Mouse (Mus musculus) hindbrain, embryonic 11.5 days (tissue): ENCODE data around the gene Fbxw2. TPM values are rescaled to one million over a fixed set of nuclear protein-coding genes. Genes with fewer than 3 reads are reported as not detected.
"Not testable (repeated sequence)": the region's sequence is repeated elsewhere in the genome, so short reads cannot be mapped to it uniquely, and the experiment has no call there.

ENCODE experiments used
- ATAC-seq: fragments of 200-750 bp; cut with Nextera tagmentation; 2 replicates; pipeline ENCODE4 v1.8.0; 2017; ENCODE audit warnings: mild to moderate bottlenecking, moderate TSS enrichment, moderate library complexity; ENCODE audit not compliant: low FRiP score
- DNase-seq: peaks from one replicate; pipeline ENCODE4 v3.0.0-alpha.2; 2015; ENCODE audit warnings: low spot score
- H3K27ac ChIP-seq: fragments of 300-500 bp; sonication (generic); 2 replicates; pipeline ENCODE4 v1.5.1; 2014; ENCODE audit warnings: mild to moderate bottlenecking, low read depth, low read length
- H3K27me3 ChIP-seq: fragments of 300-500 bp; sonication (generic); 2 replicates; pipeline ENCODE4 v1.6.1; 2014; ENCODE audit warnings: mild to moderate bottlenecking, low read length, moderate library complexity, mixed read lengths; ENCODE audit not compliant: control insufficient read depth, insufficient read depth
- H3K36me3 ChIP-seq: fragments of 300-500 bp; sonication (generic); 2 replicates; pipeline ENCODE4 v1.6.1; 2014; ENCODE audit warnings: mild to moderate bottlenecking, low read length, moderate library complexity, mixed read lengths; ENCODE audit not compliant: control insufficient read depth, insufficient read depth
- H3K4me1 ChIP-seq: fragments of 300-500 bp; sonication (generic); replicated peaks from 2 replicates; pipeline ENCODE4 v1.6.1; 2014; ENCODE audit warnings: low read length, mixed read lengths; ENCODE audit not compliant: control insufficient read depth, insufficient read depth
- H3K4me2 ChIP-seq: fragments of 300-500 bp; sonication (generic); replicated peaks from 2 replicates; pipeline ENCODE4 v1.6.1; 2014; ENCODE audit warnings: mild to moderate bottlenecking, low read depth, low read length
- H3K4me3 ChIP-seq: fragments of 300-500 bp; sonication (generic); 2 replicates; pipeline ENCODE4 v1.5.1; 2014; ENCODE audit warnings: low read depth, low read length
- H3K9ac ChIP-seq: fragments of 300-500 bp; sonication (generic); 2 replicates; pipeline ENCODE4 v1.6.1; 2014; ENCODE audit warnings: low read depth, low read length
- H3K9me3 ChIP-seq: fragments of 300-500 bp; sonication (generic); 2 replicates; pipeline ENCODE4 v1.6.1; 2016; ENCODE audit warnings: low read length; ENCODE audit not compliant: control insufficient read depth
- WGBS: fragments of 180-500 bp; shearing (Covaris S2); extraction: QIAGEN DNeasy Blood & Tissue Kit; methylation state at CpG from one replicate; pipeline ENCODE4 v1.1.7; 2014; 5-methylcytosine and 5-hydroxymethylcytosine counted together
- polyA plus RNA-seq: library from polyadenylated mRNA; unstranded; fragments of >200 nt; fragmentation: Nextera tagmentation; extraction: Ambion mirVana; gene quantifications from 2 replicates; pipeline ENCODE4 v1.2.1, GENCODE M21; 2014

Fbxw2 gene
- polyA plus RNA-seq, 1 experiment from 2014 or later: 63.5 TPM

GRCm38 (mm10) chr2:34771368-34772226 is 54.5 kb downstream of the Fbxw2 start, which contains the start of gene Hspa5:
Gene Hspa5 (plus strand): TSS chr2:34771970.
- peak within 1 kb of the TSS; percentile 67 for H3K4me2 ChIP-seq
- H3K36me3 ChIP-seq: peaks cover 21% of the 10 kb centered on the region

GRCm38 (mm10) chr2:34770951-34771350 is 55.2 kb downstream of the Fbxw2 start:
- peaks cover 15% of the 10 kb centered on the region for H3K36me3 ChIP-seq
- no peaks in the 10 kb centered on the region for H3K27me3 ChIP-seq
- 2% methylated on average over 6 of the region's 6 CpGs for WGBS
- H3K9ac ChIP-seq: peak overlapping the region; percentile 96
- no peaks in the 10 kb centered on the region for H3K9me3 ChIP-seq
- H3K27ac ChIP-seq: peak overlapping the region; percentile 94
- no peak for ATAC-seq
- H3K4me1 ChIP-seq: peaks cover 21% of the 10 kb centered on the region
- H3K4me3 ChIP-seq: peak overlapping the region; percentile 95
- no peak for DNase-seq
- peak overlapping the region; percentile 52 for H3K4me2 ChIP-seq

More at GRCm38 (mm10) chr2:34771368-34772226, 54.5 kb downstream of the Fbxw2 start, which contains the start of gene Hspa5:
- Histone ChIP-seq H3K9me3 (no peaks in the 10 kb centered on the region), H3K27ac (peak within 1 kb of the TSS; percentile 94), H3K4me1 (peaks cover 23% of the 10 kb centered on the region), H3K9ac (peak within 1 kb of the TSS; percentile 97), H3K4me3 (peak within 1 kb of the TSS; percentile 95), H3K27me3 (no peaks in the 10 kb centered on the region)
- ATAC-seq: peak; percentile 99
- DNase-seq: peak; percentile 98
- under 1% methylated on average over 60 of the region's 60 CpGs for WGBS

GRCm38 (mm10) chr2:34770049-34770448 is 56.1 kb downstream of the Fbxw2 start:
- Histone ChIP-seq H3K9me3 (no peaks in the 10 kb centered on the region), H3K36me3 (peaks cover 12% of the 10 kb centered on the region), H3K27ac (no peak overlapping the region), H3K27me3 (no peaks in the 10 kb centered on the region), H3K9ac (no peak overlapping the region; the same call in 1 of the 2 replicates), H3K4me2 (no peak overlapping the region), H3K4me1 (peaks cover 13% of the 10 kb centered on the region), H3K4me3 (peak overlapping the region; percentile 95; the same call in 1 of the 2 replicates)
- WGBS: 95% methylated on average over 2 of the region's 2 CpGs
- DNase-seq: no peak
- no peak for ATAC-seq

- Histone ChIP-seq H3K4me3 (no peak overlapping the region), H3K9ac (no peak overlapping the region), H3K9me3 (no peaks in the 10 kb centered on the region), H3K27ac (no peak overlapping the region), H3K4me1 (no peaks in the 10 kb centered on the region), H3K27me3 (no peaks in the 10 kb centered on the region), H3K36me3 (no peaks in the 10 kb centered on the region), H3K4me2 (no peak overlapping the region)
- ATAC-seq: no peak
- DNase-seq: no peak
- 65% methylated on average over 12 of the region's 12 CpGs for WGBS
These were observed 61.3 kb downstream of the Fbxw2 start for GRCm38 (mm10) chr2:34764801-34765200.

GRCm38 (mm10) chr2:34762872-34763271 is 63.2 kb downstream of the Fbxw2 start:
- WGBS: 67% methylated on average over 2 of the region's 2 CpGs
- DNase-seq: no peak
- no peak for ATAC-seq

GRCm38 (mm10) chr2:34762174-34762573 is 63.9 kb downstream of the Fbxw2 start:
- 89% methylated on average over 2 of the region's 2 CpGs for WGBS

More at GRCm38 (mm10) chr2:34762872-34763271, 63.2 kb downstream of the Fbxw2 start:
- Histone ChIP-seq H3K27ac (no peak overlapping the region), H3K4me2 (no peak overlapping the region), H3K9me3 (no peaks in the 10 kb centered on the region), H3K9ac (no peak overlapping the region), H3K36me3 (no peaks in the 10 kb centered on the region), H3K4me3 (no peak overlapping the region), H3K4me1 (no peaks in the 10 kb centered on the region), H3K27me3 (no peaks in the 10 kb centered on the region)

GRCm38 (mm10) chr2:34761272-34761671 is 64.8 kb downstream of the Fbxw2 start:
- not testable (repeated sequence) for H3K27me3 ChIP-seq, H3K27ac ChIP-seq, H3K4me2 ChIP-seq, H3K9me3 ChIP-seq, DNase-seq, H3K9ac ChIP-seq, H3K36me3 ChIP-seq, H3K4me3 ChIP-seq, H3K4me1 ChIP-seq, ATAC-seq
- WGBS: 91% methylated on average over 5 of the region's 5 CpGs

More at GRCm38 (mm10) chr2:34762174-34762573, 63.9 kb downstream of the Fbxw2 start:
- Histone ChIP-seq H3K9me3 (no peaks in the 10 kb centered on the region), H3K36me3 (no peaks in the 10 kb centered on the region), H3K4me2 (no peak overlapping the region), H3K27me3 (no peaks in the 10 kb centered on the region), H3K9ac (no peak overlapping the region), H3K27ac (no peak overlapping the region), H3K4me1 (no peaks in the 10 kb centered on the region), H3K4me3 (no peak overlapping the region)
- no peak for ATAC-seq
- no peak for DNase-seq

GRCm38 (mm10) chr2:34757341-34757740 is 68.8 kb downstream of the Fbxw2 start:
- no peaks in the 10 kb centered on the region for H3K9me3 ChIP-seq
- H3K4me1 ChIP-seq: no peaks in the 10 kb centered on the region
- DNase-seq: no peak
- H3K27me3 ChIP-seq: no peaks in the 10 kb centered on the region
- H3K36me3 ChIP-seq: no peaks in the 10 kb centered on the region
- H3K4me3 ChIP-seq: no peak overlapping the region
- no peak overlapping the region for H3K9ac ChIP-seq
- 75% methylated on average over 1 of the region's 1 CpGs for WGBS
- H3K4me2 ChIP-seq: no peak overlapping the region
- no peak overlapping the region for H3K27ac ChIP-seq
- ATAC-seq: no peak
